In genomic region chr7:144157936-144158335, GRCm38 (mm10) we compare ENCODE assay signal across 20 mouse cellular contexts.
DNase-seq lines count a peak whose midpoint lies in the region; TF ChIP-seq lines count a peak whose summit lies in the region.
"Had no signal": no experiment of that assay in that cellular context is flagged by ENCODE, and none has a peak within 500 bp of the region (broad histone marks: within the 10 kb centered on the region; RNA-seq: fewer than 3 reads in every experiment).

No protein-coding gene starts in this region.

- no peak for TF ChIP-seq CTCF in cerebellum, adult 2 months (IDR thresholded peaks at IDR 0.05; ENCODE audit: borderline replicate concordance, insufficient read depth, low read depth, low read length)

- no peak overlapping the region for H3K4me3 ChIP-seq in cerebellum, adult 2 months (replicated peaks; ENCODE audit: insufficient read depth, low read depth, low read length)
- H3K4me3 ChIP-seq: embryonic facial prominence, embryonic 10.5 days; embryonic facial prominence, embryonic 13.5 days; erythroblast, embryonic 14.5 days; forebrain, embryonic 12.5 days; forebrain, embryonic 15.5 days; heart, adult 2 months; hindbrain, embryonic 12.5 days; hindbrain, embryonic 15.5 days had no signal

- no peaks in the 10 kb centered on the region for H3K27me3 ChIP-seq in cerebellum, adult 2 months (ENCODE audit: control insufficient read depth, insufficient read depth, low read length)
- H3K27me3 ChIP-seq: embryonic facial prominence, embryonic 13.5 days; forebrain, embryonic 12.5 days; forebrain, embryonic 15.5 days; hindbrain, embryonic 12.5 days; hindbrain, embryonic 15.5 days had no signal

- 55% methylated on average over 8 of the region's 8 CpGs for WGBS in cerebellum, adult 2 months

- no peaks in the 10 kb centered on the region for H3K4me1 ChIP-seq in cerebellum, adult 2 months (ENCODE audit: control insufficient read depth, insufficient read depth, low read length)
- H3K4me1 ChIP-seq: embryonic facial prominence, embryonic 13.5 days had no signal

- peak; percentile 27 to 28 for DNase-seq in cerebellum, adult 18-20 months
- no peak for DNase-seq in cerebellum, adult 8-10 months
- DNase-seq in brain, adult 2 months (ENCODE audit: low read depth, low spot score) = peak; percentile 55
- peak; percentile 27 to 54 for DNase-seq in cerebellum, adult 2 months
- DNase-seq in cerebellum, postnatal 10 days = peak; percentile 43 to 58
- DNase-seq in urinary bladder, postnatal 36 days (ENCODE audit: low spot score in 2 of 2) = no peak
- no peak for DNase-seq in left cerebral cortex, adult 18-20 months (ENCODE audit: low spot score in 2 of 2)
- DNase-seq: adrenal gland, adult 2 months; adrenal gland, postnatal 14 days; embryo, embryonic 11 days; gastrocnemius, postnatal 25 days; kidney, adult 8-10 months had no signal

- no peak for TF ChIP-seq POLR2A in cerebellum, adult 2 months (IDR thresholded peaks at IDR 0.05; ENCODE audit: borderline replicate concordance, insufficient read depth, low read length)

- H3K27ac ChIP-seq in cerebellum, adult 2 months (ENCODE audit: insufficient read depth, low read length) = no peak overlapping the region
- H3K27ac ChIP-seq: embryonic facial prominence, embryonic 10.5 days; embryonic facial prominence, embryonic 13.5 days; forebrain, embryonic 12.5 days; forebrain, embryonic 15.5 days; heart, adult 2 months; hindbrain, embryonic 12.5 days; hindbrain, embryonic 15.5 days had no signal

Comparison
In these comparisons a context has a peak if more than half of its experiments do, and no peak if none do; other contexts are left out.
1. DNase-seq: peak in cerebellum, adult 18-20 months (2 of 2), brain, adult 2 months (single experiment), cerebellum, adult 2 months (2 of 2) and cerebellum, postnatal 10 days (2 of 2); none in cerebellum, adult 8-10 months (single experiment), urinary bladder, postnatal 36 days (0 of 2) and left cerebral cortex, adult 18-20 months (0 of 2).